Mouse (Mus musculus): ENCODE measurements around the gene Esrrg. TPM values are rescaled to one million over a fixed set of nuclear protein-coding genes. Genes with fewer than 3 reads are reported as not detected.

Gene Esrrg
- polyA plus RNA-seq, 1 experiment = not detected

GRCm38 (mm10) chr1:188006820-188007491, 398.4 kb downstream of the Esrrg start:
- Histone ChIP-seq H3K9me3 (ENCODE audit: control insufficient read depth, low read length) (no peaks in the 10 kb centered on the region), H3K4me3 (replicated peaks) (no peak overlapping the region), H3K27me3 (ENCODE audit: control insufficient read depth) (peaks cover 6% of the 10 kb centered on the region; the same call in 1 of the 2 replicates), H3K36me3 (ENCODE audit: control insufficient read depth) (no peaks in the 10 kb centered on the region), H3K4me1 (ENCODE audit: control insufficient read depth) (no peaks in the 10 kb centered on the region)
- TF ChIP-seq GATA1 (IDR thresholded peaks at IDR 0.05; ENCODE audit: low read length) (no peak), TAL1 (IDR thresholded peaks at IDR 0.05; ENCODE audit: low read length) (no peak)

DNA sequence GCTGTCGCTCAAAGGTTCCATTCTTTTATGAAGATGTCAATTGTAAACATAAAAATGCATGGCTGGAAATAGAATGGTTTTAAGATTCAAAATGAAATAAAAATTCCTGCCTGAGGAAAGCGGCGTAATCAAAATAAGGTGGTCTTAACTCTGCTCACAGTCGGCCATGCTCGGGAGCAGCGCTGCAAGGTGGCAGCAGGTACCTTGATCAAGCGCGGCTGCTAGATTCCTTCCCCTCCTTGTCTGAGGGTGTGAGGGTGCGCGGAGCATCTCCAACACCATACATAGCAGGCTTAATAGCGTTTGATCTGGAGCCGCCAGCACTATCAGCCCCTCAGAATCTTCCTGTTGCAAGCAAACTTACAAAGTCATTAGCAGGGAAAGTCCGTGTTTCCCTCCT, 399.9 kb downstream of the Esrrg start:
- H3K27me3 ChIP-seq (ENCODE audit: control insufficient read depth) = peaks cover 6% of the 10 kb centered on the region; the same call in 1 of the 2 replicates
- H3K4me3 ChIP-seq (replicated peaks) = no peak overlapping the region
- TF ChIP-seq TAL1 (IDR thresholded peaks at IDR 0.05; ENCODE audit: low read length) (no peak), GATA1 (IDR thresholded peaks at IDR 0.05; ENCODE audit: low read length) (no peak)
- H3K9me3 ChIP-seq (ENCODE audit: control insufficient read depth, low read length) = no peaks in the 10 kb centered on the region
- H3K36me3 ChIP-seq (ENCODE audit: control insufficient read depth) = no peaks in the 10 kb centered on the region
- no peaks in the 10 kb centered on the region for H3K4me1 ChIP-seq (ENCODE audit: control insufficient read depth)

DNA sequence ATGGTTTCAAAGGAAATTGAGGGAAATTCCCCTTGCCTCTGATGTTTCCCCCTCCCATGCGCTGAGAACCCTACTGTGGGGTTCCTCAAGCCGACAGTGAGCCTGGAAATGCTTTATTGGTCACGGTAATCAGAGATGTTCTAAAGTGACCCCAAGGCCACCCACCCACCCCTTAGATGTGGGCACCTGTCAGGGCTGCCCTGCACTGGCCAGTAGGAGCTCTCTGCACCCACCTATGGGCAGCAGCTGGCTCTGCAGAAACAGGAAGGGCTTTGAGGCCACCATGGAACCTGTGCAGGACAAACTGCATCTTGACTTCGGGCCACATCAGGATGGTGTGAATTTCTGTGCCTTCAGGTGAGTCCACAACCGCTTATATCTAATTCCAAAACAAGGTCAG, 401.3 kb downstream of the Esrrg start:
- TF ChIP-seq GATA1 (IDR thresholded peaks at IDR 0.05; ENCODE audit: low read length) = no peak
- no peak for TF ChIP-seq TAL1 (IDR thresholded peaks at IDR 0.05; ENCODE audit: low read length)
- Histone ChIP-seq H3K4me1 (ENCODE audit: control insufficient read depth) (no peaks in the 10 kb centered on the region), H3K4me3 (replicated peaks) (no peak overlapping the region), H3K36me3 (ENCODE audit: control insufficient read depth) (no peaks in the 10 kb centered on the region), H3K9me3 (ENCODE audit: control insufficient read depth, low read length) (no peaks in the 10 kb centered on the region), H3K27me3 (ENCODE audit: control insufficient read depth) (peaks cover 6% of the 10 kb centered on the region; the same call in 1 of the 2 replicates)

DNA sequence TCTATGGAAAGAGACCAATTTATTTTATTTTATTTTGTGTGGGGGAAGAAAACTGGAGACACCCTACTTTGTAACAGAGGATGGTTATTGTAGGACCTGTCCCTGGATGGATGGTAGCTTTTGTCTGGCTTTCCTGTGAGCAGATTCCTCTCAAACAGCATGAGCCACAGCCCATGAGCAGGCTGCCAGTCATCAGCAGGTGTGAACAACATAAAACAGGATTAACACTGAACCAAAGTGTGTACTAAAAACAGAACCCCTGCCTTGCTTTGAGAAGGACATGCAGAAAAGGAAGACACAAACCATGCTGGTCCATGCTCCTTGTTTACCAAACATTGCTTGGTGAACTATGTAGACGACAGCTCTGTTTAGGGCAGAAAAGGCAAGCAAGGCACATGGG, 402.3 kb downstream of the Esrrg start:
- Histone ChIP-seq H3K4me3 (replicated peaks) (no peak overlapping the region), H3K36me3 (ENCODE audit: control insufficient read depth) (no peaks in the 10 kb centered on the region), H3K27me3 (ENCODE audit: control insufficient read depth) (peaks cover 6% of the 10 kb centered on the region; the same call in 1 of the 2 replicates), H3K4me1 (ENCODE audit: control insufficient read depth) (no peaks in the 10 kb centered on the region), H3K9me3 (ENCODE audit: control insufficient read depth, low read length) (no peaks in the 10 kb centered on the region)
- no peak for TF ChIP-seq TAL1 (IDR thresholded peaks at IDR 0.05; ENCODE audit: low read length)
- TF ChIP-seq GATA1 (IDR thresholded peaks at IDR 0.05; ENCODE audit: low read length) = no peak

DNA sequence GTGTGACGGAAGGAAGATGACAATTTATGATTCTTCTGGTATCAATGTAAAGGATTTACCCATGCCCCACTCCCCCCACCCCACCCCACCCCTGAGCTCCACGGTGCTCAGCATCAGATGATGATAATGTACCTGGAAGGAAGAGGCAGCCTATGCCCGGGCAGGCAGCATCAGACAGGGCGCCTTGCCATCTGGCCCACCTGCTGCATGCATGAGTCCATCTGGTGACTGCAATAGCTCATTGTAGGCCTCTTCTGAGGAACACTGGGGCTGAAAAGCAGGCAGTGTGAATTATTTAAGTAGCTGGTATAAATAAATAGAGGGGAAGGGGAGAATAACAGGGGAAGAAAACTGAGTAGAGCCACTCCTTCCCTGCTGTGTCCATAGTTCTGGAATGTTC, 405.8 kb downstream of the Esrrg start:
- no peak for TF ChIP-seq TAL1 (IDR thresholded peaks at IDR 0.05; ENCODE audit: low read length)
- TF ChIP-seq GATA1 (IDR thresholded peaks at IDR 0.05; ENCODE audit: low read length) = no peak
- Histone ChIP-seq H3K36me3 (ENCODE audit: control insufficient read depth) (no peaks in the 10 kb centered on the region), H3K4me3 (replicated peaks) (no peak overlapping the region), H3K4me1 (ENCODE audit: control insufficient read depth) (no peaks in the 10 kb centered on the region), H3K27me3 (ENCODE audit: control insufficient read depth) (no peaks in the 10 kb centered on the region), H3K9me3 (ENCODE audit: control insufficient read depth, low read length) (no peaks in the 10 kb centered on the region)

DNA sequence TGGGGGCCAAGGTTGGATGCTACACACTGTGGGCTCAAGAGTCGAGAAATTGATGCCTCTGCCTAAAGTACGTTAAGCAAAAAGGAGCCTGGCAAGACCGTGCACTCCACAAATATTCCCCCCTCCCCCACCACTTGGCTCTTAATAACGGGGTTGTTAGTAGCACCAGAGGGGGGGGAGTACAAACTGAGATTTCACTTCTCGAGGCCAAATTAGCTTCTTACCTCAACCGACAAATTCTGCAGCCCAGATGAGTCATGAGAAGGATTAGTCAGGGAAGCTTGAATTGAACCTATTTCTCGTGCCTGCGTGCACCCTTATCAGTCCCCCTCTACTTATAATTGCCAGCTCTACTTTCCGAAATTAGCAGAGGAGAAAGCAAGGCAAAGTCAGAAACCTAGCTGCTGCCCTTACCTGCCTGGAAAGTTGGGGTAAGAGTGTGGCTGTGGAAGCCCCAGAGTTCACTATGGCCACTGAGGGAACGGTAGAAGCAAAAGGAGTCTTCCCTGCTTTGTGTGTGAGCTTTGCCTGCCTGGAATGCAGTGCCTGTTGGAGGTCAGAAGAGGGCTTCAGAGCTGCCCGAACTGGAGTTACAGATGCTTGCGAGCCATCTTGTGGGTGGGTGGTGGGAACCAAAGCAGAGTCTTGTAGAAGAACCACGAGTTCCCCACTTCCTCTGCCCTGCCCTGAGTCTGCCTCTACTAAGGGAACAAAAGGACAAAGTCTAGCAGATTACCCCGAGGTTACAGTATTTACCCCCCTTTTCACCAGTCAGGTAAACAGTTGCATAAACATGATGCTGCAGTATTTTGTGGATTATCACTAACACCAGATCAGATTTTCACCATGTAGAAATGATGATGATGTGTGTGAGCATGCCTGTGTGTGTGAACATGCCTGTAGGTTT, 409.6 kb downstream of the Esrrg start:
- Histone ChIP-seq H3K4me3 (replicated peaks) (no peak overlapping the region), H3K36me3 (ENCODE audit: control insufficient read depth) (no peaks in the 10 kb centered on the region), H3K4me1 (ENCODE audit: control insufficient read depth) (no peaks in the 10 kb centered on the region), H3K9me3 (ENCODE audit: control insufficient read depth, low read length) (no peaks in the 10 kb centered on the region), H3K27me3 (ENCODE audit: control insufficient read depth) (no peaks in the 10 kb centered on the region)
- TF ChIP-seq TAL1 (IDR thresholded peaks at IDR 0.05; ENCODE audit: low read length) (no peak), GATA1 (IDR thresholded peaks at IDR 0.05; ENCODE audit: low read length) (no peak)

DNA sequence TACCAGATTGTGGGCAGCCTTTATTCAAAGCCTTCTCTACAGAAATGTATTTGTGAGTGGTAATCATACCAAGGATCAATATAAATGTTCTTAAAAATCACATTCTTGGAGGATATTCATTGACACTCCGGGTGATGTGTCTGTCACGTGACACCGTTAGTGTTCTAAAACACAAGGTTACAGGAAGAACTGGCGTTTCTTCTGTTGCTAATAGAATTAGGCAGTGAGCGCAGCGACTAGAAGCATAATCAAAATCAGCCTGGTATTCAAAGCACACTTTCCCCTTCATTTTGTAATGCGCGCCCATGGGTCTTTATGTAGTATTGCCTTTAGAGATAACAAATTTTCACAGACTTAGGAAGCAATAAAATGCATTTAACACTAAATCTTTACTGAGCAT, 420.6 kb downstream of the Esrrg start:
- Histone ChIP-seq H3K27me3 (ENCODE audit: control insufficient read depth) (no peaks in the 10 kb centered on the region), H3K36me3 (ENCODE audit: control insufficient read depth) (no peaks in the 10 kb centered on the region), H3K4me3 (replicated peaks) (no peak overlapping the region), H3K4me1 (ENCODE audit: control insufficient read depth) (no peaks in the 10 kb centered on the region), H3K9me3 (ENCODE audit: control insufficient read depth, low read length) (no peaks in the 10 kb centered on the region)
- TF ChIP-seq TAL1 (IDR thresholded peaks at IDR 0.05; ENCODE audit: low read length) (no peak), GATA1 (IDR thresholded peaks at IDR 0.05; ENCODE audit: low read length) (no peak)

GRCm38 (mm10) chr1:188030116-188030515, 421.5 kb downstream of the Esrrg start:
- TF ChIP-seq GATA1 (IDR thresholded peaks at IDR 0.05; ENCODE audit: low read length) (no peak), TAL1 (IDR thresholded peaks at IDR 0.05; ENCODE audit: low read length) (no peak)
- Histone ChIP-seq H3K4me3 (replicated peaks) (no peak overlapping the region), H3K4me1 (ENCODE audit: control insufficient read depth) (no peaks in the 10 kb centered on the region), H3K36me3 (ENCODE audit: control insufficient read depth) (no peaks in the 10 kb centered on the region), H3K9me3 (ENCODE audit: control insufficient read depth, low read length) (no peaks in the 10 kb centered on the region), H3K27me3 (ENCODE audit: control insufficient read depth) (no peaks in the 10 kb centered on the region)

DNA sequence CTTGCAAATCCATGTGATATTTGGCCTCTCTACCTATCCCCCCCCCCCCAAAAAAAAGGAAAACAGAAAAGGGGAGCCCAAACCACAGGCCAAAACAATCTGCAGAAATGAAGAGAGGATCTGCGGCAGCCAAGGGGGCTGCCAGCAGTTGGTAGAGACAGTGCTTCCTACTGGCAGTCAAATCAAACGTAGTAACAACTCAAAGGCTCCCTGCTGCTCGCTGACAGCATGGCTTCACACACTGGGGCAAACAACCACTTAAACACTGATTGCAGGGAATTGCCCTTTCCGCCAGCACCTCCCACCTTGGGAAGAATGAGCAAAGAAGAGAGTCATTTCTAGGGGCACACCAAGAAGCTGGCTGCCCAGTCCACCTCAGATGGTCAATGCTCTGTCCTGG, 422.7 kb downstream of the Esrrg start:
- no peak for TF ChIP-seq GATA1 (IDR thresholded peaks at IDR 0.05; ENCODE audit: low read length)
- no peak for TF ChIP-seq TAL1 (IDR thresholded peaks at IDR 0.05; ENCODE audit: low read length)
- H3K4me3 ChIP-seq (replicated peaks) = no peak overlapping the region
- H3K27me3 ChIP-seq (ENCODE audit: control insufficient read depth) = no peaks in the 10 kb centered on the region
- H3K9me3 ChIP-seq (ENCODE audit: control insufficient read depth, low read length) = no peaks in the 10 kb centered on the region
- no peaks in the 10 kb centered on the region for H3K4me1 ChIP-seq (ENCODE audit: control insufficient read depth)
- no peaks in the 10 kb centered on the region for H3K36me3 ChIP-seq (ENCODE audit: control insufficient read depth)
